Mouse (Mus musculus) E14TG2a.4 (cell line): ENCODE measurements at regions not wholly inside any gene's neighbourhood (a gene's known extent, or its start where the extent isn't known, plus 50 kb on each side); places are given as distances from the start of the nearest gene placed in this dataset.

ENCODE experiments used
- CTCF ChIP-seq: conservative IDR thresholded peaks from 2 replicates; pipeline ENCODE4 v1.5.1; 2014; ENCODE audit warnings: low read length
- NANOG ChIP-seq: IDR thresholded peaks from 2 replicates; pipeline ENCODE4 v1.6.1; 2014; ENCODE audit warnings: borderline replicate concordance, low read length, mixed read lengths

GRCm38 (mm10) chr1:90373001-90373400 is 169.2 kb downstream of the Ackr3 start:
- TF ChIP-seq CTCF (no peak), NANOG (no peak)
